Mouse (Mus musculus) gastrocnemius, adult 2 months (tissue): Measurements from ENCODE around the gene Gm17359. TPM values are rescaled to one million over a fixed set of nuclear protein-coding genes. Genes with fewer than 3 reads are reported as not detected.

ENCODE experiments used
- DNase-seq: peaks from one replicate; pipeline ENCODE4 v3.0.0; 2022
- H3K27ac ChIP-seq: fragments of 200-600 bp; 2 replicates; pipeline ENCODE4 v1.8.1; 2022; ENCODE audit warnings: mild to moderate bottlenecking
- H3K4me3 ChIP-seq: fragments of 200-600 bp; 2 replicates; pipeline ENCODE4 v1.8.1; 2022; ENCODE audit warnings: mild to moderate bottlenecking, moderate library complexity
- CTCF ChIP-seq: fragments of 200-600 bp; IDR thresholded peaks from 2 replicates; pipeline ENCODE4 v1.8.1; 2022; ENCODE audit warnings: antibody characterized with exemption, mild to moderate bottlenecking, moderate library complexity
- intact Hi-C: fragments of 180-260 bp; cut with DNase I; formaldehyde crosslinking; loops from one replicate; pipeline ENCODE4 v1.15.1; 2025
- total RNA-seq, 2 experiments: library from RNA; stranded (reverse); gene quantifications; 2 replicates each; pipeline ENCODE4 v1.2.3; 2021

Gm17359 gene
- total RNA-seq, 2 experiments from 2014 or later, result not detected

DNA sequence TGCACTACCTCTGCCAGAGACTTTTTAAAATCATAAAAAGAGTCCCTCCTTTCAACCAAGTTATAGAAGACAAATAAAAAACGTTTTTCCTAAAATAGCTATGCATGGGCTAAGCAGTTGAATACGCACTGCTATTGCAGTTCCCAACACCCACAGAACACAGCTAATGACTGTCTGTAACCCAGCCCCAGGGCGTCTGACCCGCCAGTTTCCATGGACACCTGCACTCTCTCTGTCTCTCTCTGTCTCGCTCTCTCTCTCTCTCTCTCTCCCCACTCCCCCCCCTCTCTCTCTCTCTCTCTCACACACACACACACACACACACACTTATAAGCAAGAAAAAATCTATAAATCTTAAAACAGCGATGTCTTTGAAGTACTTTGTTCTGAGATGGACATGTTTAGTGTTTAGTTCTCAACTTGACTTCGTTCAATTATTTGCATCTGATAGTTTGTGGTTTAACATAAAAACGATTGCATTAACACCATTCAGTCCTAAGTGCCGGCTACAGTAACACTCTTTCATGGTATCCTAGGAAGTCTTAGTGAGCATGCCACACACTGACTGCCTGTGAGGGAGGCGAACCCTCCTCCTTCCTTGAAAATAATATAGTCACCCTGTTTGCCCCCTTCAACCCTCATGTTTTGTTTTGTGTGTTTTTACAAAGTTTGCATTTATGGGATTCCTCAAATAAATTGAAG is 73.6 kb downstream of the Gm17359 start:
- intact Hi-C loops, result no loop called here
- Histone ChIP-seq H3K4me3 (no peak overlapping the region), H3K27ac (no peak overlapping the region)
- no peak for TF ChIP-seq CTCF
- no peak for DNase-seq

GRCm38 (mm10) chr3:79410629-79410995 is 74.2 kb downstream of the Gm17359 start:
- no peak overlapping the region for H3K4me3 ChIP-seq
- no peak for TF ChIP-seq CTCF
- intact Hi-C loops, result no loop called here
- no peak for DNase-seq
- H3K27ac ChIP-seq, result no peak overlapping the region

DNA sequence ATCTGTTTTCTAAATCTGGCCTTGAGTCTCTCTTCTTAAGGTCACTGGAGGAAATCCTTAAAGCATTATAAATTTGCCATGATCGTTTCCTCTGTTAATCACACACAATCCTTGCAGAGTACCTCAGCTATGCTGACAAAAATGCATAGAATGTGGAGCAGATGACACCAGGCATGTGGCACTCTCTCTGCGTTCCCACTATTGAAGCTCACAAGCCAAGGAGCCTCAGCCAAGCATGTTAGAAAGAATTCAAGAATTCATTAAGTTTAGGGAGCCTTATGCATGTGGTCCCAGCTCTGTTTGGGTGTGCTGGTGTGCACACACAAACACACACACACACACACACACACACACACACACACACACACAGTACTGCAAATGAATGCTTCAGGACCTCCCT is 75.2 kb downstream of the Gm17359 start:
- H3K27ac ChIP-seq, result no peak overlapping the region
- no peak overlapping the region for H3K4me3 ChIP-seq
- intact Hi-C loops, result no loop called here
- TF ChIP-seq CTCF, result no peak
- no peak for DNase-seq

GRCm38 (mm10) chr3:79413492-79413891 is 77.0 kb downstream of the Gm17359 start:
- Histone ChIP-seq H3K27ac (no peak overlapping the region), H3K4me3 (no peak overlapping the region)
- no peak for TF ChIP-seq CTCF
- intact Hi-C loops, result no loop called here
- DNase-seq, result no peak

GRCm38 (mm10) chr3:79415081-79415480 is 78.6 kb downstream of the Gm17359 start:
- no peak overlapping the region for H3K4me3 ChIP-seq
- no peak for TF ChIP-seq CTCF
- DNase-seq, result no peak
- intact Hi-C loops, result no loop called here
- no peak overlapping the region for H3K27ac ChIP-seq

GRCm38 (mm10) chr3:79415929-79416328 is 79.5 kb downstream of the Gm17359 start:
- no peak for DNase-seq
- TF ChIP-seq CTCF, result no peak
- Histone ChIP-seq H3K27ac (no peak overlapping the region), H3K4me3 (no peak overlapping the region)
- intact Hi-C loops, result no loop called here

DNA sequence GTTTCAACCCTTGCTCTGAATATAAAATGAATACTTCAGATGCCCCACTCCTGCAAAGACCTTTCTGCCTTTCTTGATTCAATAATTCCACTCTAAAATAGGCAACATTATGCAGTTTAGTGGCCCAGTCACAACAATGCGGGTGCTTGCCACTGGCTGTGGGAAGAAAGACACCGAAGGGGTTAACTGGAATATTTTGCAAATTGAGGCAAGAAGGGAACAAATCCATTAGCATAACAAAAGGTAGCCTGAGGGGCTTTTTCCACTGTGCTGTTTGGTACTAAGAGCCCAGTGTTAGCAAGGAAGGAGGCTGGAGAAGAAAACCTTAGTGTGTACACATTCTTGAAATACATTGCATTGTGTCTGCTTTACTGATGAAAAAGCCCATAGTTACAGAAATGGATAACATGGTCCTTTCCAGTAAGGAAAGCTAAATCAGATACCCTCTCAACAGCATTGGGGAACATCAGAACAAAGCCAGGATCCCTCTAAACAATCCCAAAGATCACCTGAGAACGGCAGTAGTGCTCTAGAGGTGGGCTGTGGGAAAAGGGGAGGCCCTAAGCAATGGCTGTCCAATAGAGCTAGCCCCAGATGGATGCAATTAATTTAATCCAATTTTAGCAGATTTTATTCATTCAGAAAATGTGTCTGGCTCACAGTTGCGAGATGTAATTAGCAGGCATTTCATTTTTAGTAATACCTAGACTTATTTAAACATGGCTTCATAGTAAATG is 80.7 kb downstream of the Gm17359 start:
- DNase-seq, result no peak
- Histone ChIP-seq H3K4me3 (no peak overlapping the region), H3K27ac (no peak overlapping the region)
- intact Hi-C loops, result no loop called here
- no peak for TF ChIP-seq CTCF

DNA sequence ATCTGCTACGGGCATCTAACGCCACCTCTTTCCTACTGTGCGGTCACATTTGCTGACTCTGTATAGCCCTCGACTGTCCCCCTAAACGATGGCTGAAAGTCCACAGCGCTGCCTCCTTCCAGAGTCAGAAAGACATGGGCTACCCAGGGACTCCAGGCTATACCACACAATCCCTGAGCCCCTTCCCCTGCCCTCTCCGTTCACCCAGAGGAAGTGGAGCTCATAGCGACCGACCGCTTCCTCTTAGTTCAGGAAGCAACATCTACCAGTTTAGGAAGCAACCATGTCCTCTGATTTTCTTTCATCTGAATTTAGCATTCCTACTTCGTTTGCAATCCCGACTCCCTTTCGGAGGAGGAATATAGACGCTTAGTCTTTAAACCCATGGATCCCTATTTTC is 82.5 kb downstream of the Gm17359 start:
- TF ChIP-seq CTCF, result no peak
- H3K4me3 ChIP-seq, result no peak overlapping the region
- no peak overlapping the region for H3K27ac ChIP-seq
- intact Hi-C loops, result no loop called here
- no peak for DNase-seq

- TF ChIP-seq CTCF, result no peak
- H3K27ac ChIP-seq, result no peak overlapping the region
- DNase-seq, result no peak
- H3K4me3 ChIP-seq, result no peak overlapping the region
- intact Hi-C loops, result no loop called here
These were observed 89.0 kb downstream of the Gm17359 start for GRCm38 (mm10) chr3:79425441-79425840.

DNA sequence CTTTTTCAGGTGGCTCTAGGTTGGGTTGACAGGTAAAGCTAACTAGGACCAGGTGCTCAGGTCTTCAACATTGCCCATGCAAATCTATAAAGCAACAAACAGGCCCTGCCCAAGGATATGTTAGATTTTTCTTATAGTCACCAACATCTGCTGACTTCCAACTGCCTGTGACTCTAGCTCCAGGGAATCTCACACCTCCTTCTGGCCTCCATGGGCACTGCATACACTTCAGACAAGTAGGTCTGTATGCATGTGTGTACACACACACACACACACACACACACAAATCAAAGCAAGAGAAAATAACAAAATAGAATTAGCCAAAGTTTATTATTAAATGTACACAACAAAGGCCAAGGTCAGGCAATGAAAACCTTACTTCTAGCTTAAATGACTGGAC is 97.1 kb downstream of the Gm17359 start:
- peak; percentile 39 for TF ChIP-seq CTCF
- intact Hi-C loops, result no loop called here
- Histone ChIP-seq H3K4me3 (no peak overlapping the region), H3K27ac (no peak overlapping the region)
- no peak for DNase-seq

- no peak for DNase-seq
- Histone ChIP-seq H3K4me3 (no peak overlapping the region), H3K27ac (no peak overlapping the region)
- intact Hi-C loops, result no loop called here
- no peak for TF ChIP-seq CTCF
These were observed 98.0 kb downstream of the Gm17359 start for GRCm38 (mm10) chr3:79434436-79434835.

DNA sequence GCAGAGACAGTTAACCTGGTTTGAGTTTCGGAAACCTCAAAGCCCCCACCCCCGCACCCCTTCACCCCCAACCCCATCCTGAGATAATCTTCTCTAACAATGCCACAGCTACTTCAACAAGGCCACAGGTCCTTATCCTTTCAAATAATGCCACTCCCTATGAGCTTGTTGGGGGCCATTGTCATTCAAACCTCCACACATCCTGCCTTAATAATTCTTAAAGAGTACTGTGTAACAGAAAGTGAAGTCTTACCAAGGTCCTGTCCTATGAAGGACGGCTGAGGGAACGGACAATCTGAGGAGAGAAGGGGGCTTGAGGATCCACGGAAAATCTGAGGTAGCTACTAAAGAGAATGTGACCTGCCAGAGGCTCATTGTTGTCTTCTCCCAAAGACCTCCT is 98.5 kb downstream of the Gm17359 start:
- H3K4me3 ChIP-seq, result no peak overlapping the region
- no peak overlapping the region for H3K27ac ChIP-seq
- no peak for TF ChIP-seq CTCF
- DNase-seq, result no peak
- intact Hi-C loops, result loop anchor here (5.0 kb wide), 1 partner anchor 233 kb away; no protein-coding TSS in a partner anchor

GRCm38 (mm10) chr3:79436186-79436585 is 99.7 kb downstream of the Gm17359 start:
- intact Hi-C loops, result loop anchor here (5.0 kb wide), 1 partner anchor 234 kb away; no protein-coding TSS in a partner anchor
- no peak for DNase-seq
- no peak for TF ChIP-seq CTCF
- Histone ChIP-seq H3K4me3 (no peak overlapping the region), H3K27ac (no peak overlapping the region)
